Mouse (Mus musculus) G1E (cell line): Measurements from ENCODE around the gene Gpatch8.

ENCODE experiments used
- CTCF ChIP-seq: IDR thresholded peaks from 2 replicates; pipeline ENCODE4 v1.5.1; 2012; ENCODE audit warnings: low read depth, low read length, inconsistent platforms, mixed read lengths
- POLR2AphosphoS5 ChIP-seq: IDR thresholded peaks from 2 replicates; pipeline ENCODE4 v1.6.1; 2012; ENCODE audit warnings: low read depth, low read length, inconsistent platforms; ENCODE audit not compliant: insufficient replicate concordance
- TAL1 ChIP-seq: conservative IDR thresholded peaks from 2 replicates; pipeline ENCODE4 v1.6.1; 2012; ENCODE audit warnings: low read depth, low read length, inconsistent platforms, mixed read lengths

- peak; percentile 34; the same call in 1 of the 2 replicates for TF ChIP-seq CTCF
- TF ChIP-seq TAL1 = no peak
- no peak for TF ChIP-seq POLR2AphosphoS5
These were observed 69.3 kb downstream of the Gpatch8 start for GRCm38 (mm10) chr11:102486733-102487386.
